Mouse (Mus musculus) hindbrain, embryonic 10.5 days (tissue): ENCODE data around the gene Pdlim4. TPM values are rescaled to one million over a fixed set of nuclear protein-coding genes. Genes with fewer than 3 reads are reported as not detected.
A peak's percentile ranks its signal among the peaks of the same experiment; 100 is the strongest.
"Not testable (repeated sequence)": the region's sequence is repeated elsewhere in the genome, so short reads cannot be mapped to it uniquely, and the experiment has no call there.

Source experiments
- DNase-seq: peaks from one replicate; pipeline ENCODE4 v3.0.0-alpha.2; 2017; ENCODE audit warnings: low spot score
- H3K27ac ChIP-seq: fragments of 300-500 bp; sonication (generic); 2 replicates; pipeline ENCODE4 v1.5.1; 2016; ENCODE audit warnings: mild to moderate bottlenecking, moderate library complexity
- H3K27me3 ChIP-seq: fragments of 300-500 bp; sonication (generic); 2 replicates; pipeline ENCODE4 v1.6.1; 2016; ENCODE audit warnings: mild to moderate bottlenecking; ENCODE audit not compliant: poor library complexity, insufficient read depth, severe bottlenecking
- H3K36me3 ChIP-seq: fragments of 300-500 bp; sonication (generic); 2 replicates; pipeline ENCODE4 v1.6.1; 2016; ENCODE audit warnings: mild to moderate bottlenecking, moderate library complexity
- H3K4me1 ChIP-seq: fragments of 300-500 bp; sonication (generic); replicated peaks from 2 replicates; pipeline ENCODE4 v1.6.1; 2016; ENCODE audit warnings: mild to moderate bottlenecking
- H3K4me3 ChIP-seq: fragments of 300-500 bp; sonication (generic); 2 replicates; pipeline ENCODE4 v1.5.1; 2016; ENCODE audit warnings: mild to moderate bottlenecking, moderate library complexity
- H3K9me3 ChIP-seq: fragments of 300-500 bp; sonication (generic); 2 replicates; pipeline ENCODE4 v1.6.1; 2016; ENCODE audit warnings: mild to moderate bottlenecking, moderate library complexity
- WGBS: fragments of 180-500 bp; shearing (Covaris S2); methylation state at CpG from one replicate; pipeline ENCODE4 v1.1.7; 2016; 5-methylcytosine and 5-hydroxymethylcytosine counted together
- polyA plus RNA-seq: library from polyadenylated mRNA; unstranded; fragments of >200 nt; fragmentation: Nextera tagmentation; extraction: Ambion mirVana; gene quantifications from 2 replicates; pipeline ENCODE4 v1.2.1, GENCODE M21; 2016

Pdlim4 gene
- polyA plus RNA-seq, 1 experiment from 2014 or later: 54.3 TPM

DNA sequence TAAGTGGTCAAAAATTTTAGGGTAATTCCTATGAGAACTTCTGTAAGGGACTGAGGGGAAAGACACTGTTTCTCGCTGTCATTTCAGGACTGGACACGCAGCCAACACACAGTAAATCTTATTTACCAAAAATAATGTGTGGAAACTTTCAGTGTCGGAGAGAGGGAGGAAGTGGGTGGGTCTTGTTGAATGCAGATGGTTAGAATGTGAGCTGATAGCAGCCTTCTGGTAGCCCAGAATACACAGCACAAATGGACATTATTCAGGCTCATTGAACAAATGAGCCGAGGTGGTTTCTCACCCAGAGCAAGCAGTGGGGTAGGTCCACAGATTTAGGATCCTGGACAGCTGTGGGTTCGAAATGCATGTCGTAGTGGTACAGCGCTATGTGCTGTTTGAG lies 15.7 kb downstream of the Pdlim4 start:
- WGBS: 93% methylated on average over 7 of the region's 7 CpGs

DNA sequence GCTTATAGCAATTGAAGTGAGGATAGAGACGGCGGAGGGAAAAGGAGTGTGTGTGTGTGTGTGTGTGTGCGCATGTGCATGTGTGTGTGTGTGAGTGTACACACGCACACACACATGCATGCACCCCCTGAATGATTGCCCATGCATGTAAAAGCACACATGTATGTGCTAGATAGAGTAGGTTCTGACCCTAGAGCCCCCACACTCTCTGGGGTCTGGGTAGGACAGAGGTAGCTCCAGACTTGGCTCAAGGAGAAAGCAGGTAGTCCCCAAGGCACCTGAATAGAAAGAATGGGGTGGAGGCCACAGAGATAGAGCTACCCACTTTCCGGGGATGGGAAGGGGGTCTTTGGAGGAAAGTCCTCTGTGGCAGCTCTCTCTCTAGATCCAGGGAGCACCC lies 16.7 kb downstream of the Pdlim4 start:
- Histone ChIP-seq H3K27ac (no peak overlapping the region), H3K27me3 (no peaks in the 10 kb centered on the region), H3K36me3 (no peaks in the 10 kb centered on the region), H3K4me3 (no peak overlapping the region), H3K4me1 (peaks cover 16% of the 10 kb centered on the region), H3K9me3 (no peaks in the 10 kb centered on the region)
- 88% methylated on average over 5 of the region's 5 CpGs for WGBS
- no peak for DNase-seq

More for the DNA sequence above, 15.7 kb downstream of the Pdlim4 start:
- Histone ChIP-seq H3K27me3 (no peaks in the 10 kb centered on the region), H3K9me3 (no peaks in the 10 kb centered on the region), H3K36me3 (no peaks in the 10 kb centered on the region), H3K4me1 (peaks cover 25% of the 10 kb centered on the region), H3K4me3 (no peak overlapping the region), H3K27ac (no peak overlapping the region)
- no peak for DNase-seq

DNA sequence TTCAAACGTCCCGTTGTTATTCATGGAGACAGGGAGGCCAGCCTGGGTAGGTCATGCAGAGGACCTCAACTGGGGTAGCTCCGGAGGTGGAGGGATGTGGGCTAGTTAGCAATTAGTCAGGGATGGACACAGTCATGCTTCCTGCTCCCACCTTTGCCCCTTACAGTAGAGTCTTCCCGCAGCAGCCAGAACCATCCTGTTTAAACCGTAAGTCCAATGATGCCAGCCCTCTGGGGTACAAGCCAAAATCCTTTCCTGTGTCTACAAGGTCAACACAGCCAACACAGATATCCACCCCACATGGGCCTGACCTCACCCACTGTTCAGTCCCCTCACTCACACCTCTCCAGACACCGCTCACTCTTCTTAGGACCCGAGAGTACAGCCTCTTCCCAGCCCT lies 17.7 kb downstream of the Pdlim4 start:
- no peaks in the 10 kb centered on the region for H3K36me3 ChIP-seq
- H3K4me3 ChIP-seq: no peak overlapping the region
- H3K27me3 ChIP-seq: no peaks in the 10 kb centered on the region
- H3K9me3 ChIP-seq: no peaks in the 10 kb centered on the region
- H3K27ac ChIP-seq: no peak overlapping the region
- peaks cover 7% of the 10 kb centered on the region for H3K4me1 ChIP-seq
- no peak for DNase-seq
- 90% methylated on average over 7 of the region's 7 CpGs for whole genome bisulfite sequencing

DNA sequence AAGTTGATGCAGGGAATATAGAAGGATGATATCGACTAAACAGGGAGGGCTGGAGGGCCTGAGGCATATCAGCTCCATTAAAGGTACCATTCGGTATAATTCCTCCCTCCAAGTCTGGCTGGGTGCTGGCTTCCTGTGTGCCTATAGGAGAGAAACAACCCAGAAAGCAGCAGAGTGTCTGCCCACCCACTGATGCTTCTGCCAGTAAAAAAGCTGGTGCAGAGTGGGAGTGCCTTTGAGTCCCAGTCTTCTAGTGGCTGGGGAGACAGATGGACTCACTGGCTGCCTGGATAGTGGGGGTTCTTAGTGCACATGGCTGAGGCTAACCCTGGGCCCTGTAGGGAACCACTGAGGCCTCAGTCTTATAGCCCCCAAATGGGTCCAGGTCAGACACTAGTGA lies 18.6 kb downstream of the Pdlim4 start:
- DNase-seq: no peak
- Histone ChIP-seq H3K36me3 (no peaks in the 10 kb centered on the region), H3K4me1 (no peaks in the 10 kb centered on the region), H3K4me3 (no peak overlapping the region), H3K27ac (no peak overlapping the region), H3K27me3 (no peaks in the 10 kb centered on the region), H3K9me3 (no peaks in the 10 kb centered on the region)
- 89% methylated on average over 2 of the region's 2 CpGs for WGBS

- no peak overlapping the region for H3K4me3 ChIP-seq
- DNase-seq: no peak
- no peaks in the 10 kb centered on the region for H3K4me1 ChIP-seq
- no peaks in the 10 kb centered on the region for H3K9me3 ChIP-seq
- H3K36me3 ChIP-seq: no peaks in the 10 kb centered on the region
- H3K27ac ChIP-seq: no peak overlapping the region
- H3K27me3 ChIP-seq: no peaks in the 10 kb centered on the region
- WGBS: 94% methylated on average over 6 of the region's 6 CpGs
Observed at GRCm38 (mm10) chr11:54040676-54041075, 28.1 kb downstream of the Pdlim4 start.

DNA sequence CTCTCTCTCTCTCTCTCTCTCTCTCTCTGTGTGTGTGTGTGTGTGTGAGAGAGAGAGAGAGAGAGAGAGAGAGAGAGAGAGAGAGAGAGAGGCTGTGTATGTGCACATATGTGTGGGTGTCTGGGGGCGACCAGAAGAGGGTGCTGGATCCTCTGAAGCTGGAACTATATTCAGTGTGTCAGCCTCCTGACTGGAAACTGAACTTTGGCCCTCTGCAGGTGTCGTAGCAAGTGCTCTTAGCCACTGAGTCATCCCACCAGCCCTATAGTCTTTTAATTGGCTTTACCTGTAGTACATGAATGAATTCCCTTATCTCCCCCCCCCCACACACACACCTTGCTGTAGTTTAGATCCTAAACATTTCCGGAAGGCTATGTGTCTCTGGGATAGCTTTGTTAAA lies 35.9 kb downstream of the Pdlim4 start:
- not testable (repeated sequence) for H3K9me3 ChIP-seq, H3K4me3 ChIP-seq, H3K27ac ChIP-seq, H3K36me3 ChIP-seq, DNase-seq
- peaks cover 22% of the 10 kb centered on the region for H3K27me3 ChIP-seq
- 85% methylated on average over 2 of the region's 3 CpGs for WGBS
- peaks cover 11% of the 10 kb centered on the region for H3K4me1 ChIP-seq

DNA sequence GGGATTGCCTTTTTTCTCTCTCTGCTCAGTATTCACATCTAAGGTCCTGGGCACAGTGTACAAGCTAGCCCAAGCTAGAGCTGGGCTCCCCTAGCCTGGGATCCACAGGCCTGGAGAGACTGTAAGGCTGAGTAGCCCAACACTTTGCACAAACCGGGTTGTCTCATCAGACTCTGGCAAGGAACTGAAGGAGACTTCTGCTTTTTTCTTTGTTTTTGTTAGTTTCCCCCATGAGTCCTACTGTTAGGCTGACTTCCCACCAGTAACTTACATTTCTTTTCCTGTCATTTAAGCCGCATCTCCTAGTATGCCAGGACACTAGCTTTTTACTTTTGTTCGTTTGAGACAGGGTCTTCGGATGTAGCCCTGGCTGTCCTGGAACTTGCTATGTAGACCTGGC lies 39.8 kb downstream of the Pdlim4 start:
- no peak overlapping the region for H3K27ac ChIP-seq
- H3K4me3 ChIP-seq: peak overlapping the region; percentile 69
- no peaks in the 10 kb centered on the region for H3K9me3 ChIP-seq
- no peak for DNase-seq
- H3K27me3 ChIP-seq: peaks cover 55% of the 10 kb centered on the region
- no peaks in the 10 kb centered on the region for H3K36me3 ChIP-seq
- WGBS: 72% methylated on average over 4 of the region's 4 CpGs
- peaks cover 17% of the 10 kb centered on the region for H3K4me1 ChIP-seq

GRCm38 (mm10) chr11:54028044-54028951 lies 40.5 kb downstream of the Pdlim4 start, which contains the start of gene Slc22a4:
Gene Slc22a4, minus strand, starts transcription at chr11:54028090.
- 3% methylated on average over 61 of the region's 61 CpGs for WGBS
- Histone ChIP-seq H3K27ac (peak within 1 kb of the TSS; percentile 81), H3K36me3 (no peaks in the 10 kb centered on the region), H3K4me3 (peak within 1 kb of the TSS; percentile 69), H3K9me3 (no peaks in the 10 kb centered on the region), H3K27me3 (peaks cover 55% of the 10 kb centered on the region), H3K4me1 (peaks cover 17% of the 10 kb centered on the region)
- peak; percentile 77 for DNase-seq

GRCm38 (mm10) chr11:54027131-54028043 lies 41.4 kb downstream of the Pdlim4 start:
- Histone ChIP-seq H3K36me3 (no peaks in the 10 kb centered on the region), H3K4me3 (peak overlapping the region; percentile 69), H3K27ac (peak overlapping the region; percentile 81), H3K4me1 (peaks cover 17% of the 10 kb centered on the region), H3K9me3 (no peaks in the 10 kb centered on the region), H3K27me3 (peaks cover 60% of the 10 kb centered on the region)
- DNase-seq: no peak
- 17% methylated on average over 31 of the region's 31 CpGs for WGBS

DNA sequence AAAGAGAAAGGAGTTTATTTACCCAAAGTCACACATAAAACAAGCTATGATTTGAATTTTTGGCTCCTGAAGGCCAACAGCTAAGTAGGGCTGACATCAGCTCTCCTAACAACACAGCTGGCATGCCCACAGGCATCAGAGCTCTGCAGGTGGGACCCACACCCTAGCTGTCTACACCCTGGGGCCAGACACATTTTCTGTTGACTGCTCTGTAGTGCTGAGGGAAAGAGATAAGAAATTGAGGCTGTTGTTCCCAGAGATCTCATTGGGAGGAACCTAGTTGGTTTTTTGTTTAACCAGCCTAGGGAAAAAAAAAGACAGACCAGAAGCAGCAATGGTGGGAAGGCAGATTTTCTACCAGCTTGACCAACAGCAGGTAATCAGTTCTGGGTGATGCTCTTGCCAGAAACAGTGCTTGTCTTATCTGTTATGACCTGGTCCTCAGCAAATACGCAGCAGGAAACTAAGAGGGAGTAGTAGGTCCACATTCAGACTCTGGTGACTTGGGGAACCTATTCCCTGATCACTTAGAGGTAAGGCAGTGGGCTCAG lies 42.2 kb downstream of the Pdlim4 start:
- no peaks in the 10 kb centered on the region for H3K36me3 ChIP-seq
- no peaks in the 10 kb centered on the region for H3K9me3 ChIP-seq
- H3K27ac ChIP-seq: no peak overlapping the region
- H3K4me1 ChIP-seq: peaks cover 17% of the 10 kb centered on the region
- H3K27me3 ChIP-seq: peaks cover 60% of the 10 kb centered on the region
- WGBS: 86% methylated on average over 1 of the region's 1 CpGs
- no peak overlapping the region for H3K4me3 ChIP-seq
- no peak for DNase-seq

DNA sequence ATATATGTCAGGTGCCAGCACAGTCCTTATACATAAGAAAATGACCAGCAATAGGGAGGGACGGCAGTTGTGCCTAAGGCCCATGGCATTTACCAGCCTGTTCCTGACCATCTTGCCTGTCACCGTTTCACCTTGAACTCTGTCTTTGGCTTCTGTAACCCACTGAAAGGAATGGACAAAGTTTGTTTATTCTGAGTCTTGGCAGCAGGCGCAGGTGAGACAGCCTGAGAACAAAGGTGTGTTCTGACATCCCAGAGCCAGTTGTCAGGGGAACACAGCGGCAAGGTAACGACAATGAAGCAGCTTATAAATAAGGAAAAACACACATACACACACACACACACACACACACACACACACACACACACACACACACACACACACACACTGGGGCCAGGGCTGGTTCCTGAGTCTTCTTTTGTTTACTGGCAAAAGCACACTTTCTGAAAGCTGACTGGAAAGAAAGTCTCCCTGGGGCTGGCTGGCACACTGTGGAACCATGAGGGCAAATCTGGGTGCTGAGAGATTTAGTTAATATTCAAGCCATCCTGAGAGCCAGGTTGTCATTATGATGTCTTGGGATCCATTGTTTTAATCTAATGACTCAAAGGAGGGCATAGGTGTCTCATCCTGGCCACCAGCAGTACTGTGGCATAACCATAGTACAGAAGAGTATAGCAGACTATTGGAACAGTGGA lies 47.3 kb downstream of the Pdlim4 start:
- Histone ChIP-seq H3K36me3 (no peaks in the 10 kb centered on the region), H3K4me1 (no peaks in the 10 kb centered on the region), H3K9me3 (no peaks in the 10 kb centered on the region), H3K4me3 (no peak overlapping the region), H3K27ac (no peak overlapping the region), H3K27me3 (peaks cover 24% of the 10 kb centered on the region)
- no peak for DNase-seq
- WGBS: 89% methylated on average over 5 of the region's 5 CpGs
